Mouse (Mus musculus) stomach, postnatal 0 days (tissue): ENCODE data around the gene Gm8237.
"Not testable (repeated sequence)": the region's sequence is repeated elsewhere in the genome, so short reads cannot be mapped to it uniquely, and the experiment has no call there.

ENCODE experiments used
- CTCF ChIP-seq: IDR thresholded peaks from 2 replicates; pipeline ENCODE4 v1.5.1; 2016; ENCODE audit warnings: antibody characterized with exemption, low read depth, mild to moderate bottlenecking, moderate library complexity
- EP300 ChIP-seq: optimal IDR thresholded peaks from 2 replicates; pipeline ENCODE3; 2016; ENCODE audit warnings: antibody characterized with exemption

GRCm38 (mm10) chr14:5923276-5923675, 43.1 kb upstream of the Gm8237 start:
- TF ChIP-seq EP300, CTCF: not testable (repeated sequence)
